Mouse (Mus musculus): Measurements from ENCODE around the gene Clspn. TPM values are rescaled to one million over a fixed set of nuclear protein-coding genes. Genes with fewer than 3 reads are reported as not detected.
A peak's percentile ranks its signal among the peaks of the same experiment; 100 is the strongest.
"Not testable (repeated sequence)": the region's sequence is repeated elsewhere in the genome, so short reads cannot be mapped to it uniquely, and the experiment has no call there.

Clspn gene
- total RNA-seq (2021): 1 to 10 TPM; 2.9 to 3.5 TPM
- long read RNA-seq, experiment 1, partial matches to known transcripts: 1 of 1 reads
- long read RNA-seq, experiment 1, other reads (novel, unspliced or antisense): 0 of 1 reads
- long read RNA-seq, experiment 2: 0 reads

- peak; percentile 94 to 95 for DNase-seq
Observed at GRCm38 (mm10) chr4:126556809-126557711, at the start of gene Clspn. Clspn (plus strand) TSS chr4:126556935.

- no peak for DNase-seq
Observed at GRCm38 (mm10) chr4:126508110-126508899, 48.4 kb upstream of the Clspn start.

- DNase-seq: no peak
Observed at GRCm38 (mm10) chr4:126509072-126509471, 47.7 kb upstream of the Clspn start.

GRCm38 (mm10) chr4:126511013-126511412, 45.7 kb upstream of the Clspn start:
- no peak for DNase-seq

- no peak for DNase-seq
Observed at GRCm38 (mm10) chr4:126512308-126513066, 44.2 kb upstream of the Clspn start.

- DNase-seq: no peak
Observed at GRCm38 (mm10) chr4:126526164-126526563, 30.6 kb upstream of the Clspn start.

GRCm38 (mm10) chr4:126526828-126527227, 29.9 kb upstream of the Clspn start:
- DNase-seq: no peak

- DNase-seq: no peak
Observed at GRCm38 (mm10) chr4:126532292-126532691, 24.4 kb upstream of the Clspn start.

GRCm38 (mm10) chr4:126532827-126533728, 23.7 kb upstream of the Clspn start, which contains the start of gene Ago4:
Ago4 (minus strand) TSS chr4:126533472.
- DNase-seq: peak; percentile 65 to 84

- no peak for DNase-seq
Observed at GRCm38 (mm10) chr4:126533729-126534070, 23.0 kb upstream of the Clspn start.

GRCm38 (mm10) chr4:126535631-126536030, 21.1 kb upstream of the Clspn start:
- not testable (repeated sequence) for DNase-seq

GRCm38 (mm10) chr4:126536865-126537264, 19.9 kb upstream of the Clspn start:
- DNase-seq: no peak

GRCm38 (mm10) chr4:126540487-126541071, 16.2 kb upstream of the Clspn start:
- no peak for DNase-seq

- DNase-seq: no peak
Observed at GRCm38 (mm10) chr4:126542838-126543237, 13.9 kb upstream of the Clspn start.

GRCm38 (mm10) chr4:126545016-126545415, 11.7 kb upstream of the Clspn start:
- no peak for DNase-seq

- DNase-seq: no peak
Observed at GRCm38 (mm10) chr4:126545703-126546102, 11.0 kb upstream of the Clspn start.

- DNase-seq: no peak
Observed at GRCm38 (mm10) chr4:126546183-126546582, 10.6 kb upstream of the Clspn start.

GRCm38 (mm10) chr4:126552136-126552535, 4.6 kb upstream of the Clspn start:
- DNase-seq: peak; percentile 38 to 44

GRCm38 (mm10) chr4:126553105-126553504, 3.6 kb upstream of the Clspn start:
- peak; percentile 52 to 53 for DNase-seq

- no peak for DNase-seq
Observed at GRCm38 (mm10) chr4:126553685-126554084, 3.0 kb upstream of the Clspn start.

Data from adrenal gland, postnatal 36 days (tissue).